Mouse (Mus musculus) megakaryocyte, adult 5-6 weeks (primary cell): ENCODE results near the gene Anapc7. TPM values are rescaled to one million over a fixed set of nuclear protein-coding genes. Genes with fewer than 3 reads are reported as not detected.
"Not testable (repeated sequence)": the region's sequence is repeated elsewhere in the genome, so short reads cannot be mapped to it uniquely, and the experiment has no call there.

Experiments used
- ATAC-seq: 2 replicates; pipeline ENCODE4 v1.8.0; 2016; ENCODE audit warnings: mild to moderate bottlenecking, inconsistent platforms; ENCODE audit not compliant: poor library complexity, severe bottlenecking
- total RNA-seq, 2 experiments: library from RNA; stranded (forward) in 1 of 2; stranded (reverse) in 1 of 2; fragments of 153-499, 151-499 nt in 1 of 2; fragments of 221-1000, 200-1000 nt in 1 of 2; gene quantifications; 2 replicates each; pipeline versions ENCODE4 v1.2.3 to v1.2.4; 2015 to 2017

The Anapc7 gene
- total RNA-seq, 2 experiments from 2014 or later, result 16.4 to 18.3 TPM

GRCm38 (mm10) chr5:122448869-122449268 lies 27.4 kb downstream of the Anapc7 start:
- ATAC-seq, result no peak

GRCm38 (mm10) chr5:122449946-122450345 lies 28.5 kb downstream of the Anapc7 start:
- no peak for ATAC-seq

- ATAC-seq, result no peak
These were observed 29.4 kb downstream of the Anapc7 start for GRCm38 (mm10) chr5:122450913-122451317.

GRCm38 (mm10) chr5:122451324-122451723 lies 29.8 kb downstream of the Anapc7 start:
- no peak for ATAC-seq

GRCm38 (mm10) chr5:122452194-122452593 lies 30.7 kb downstream of the Anapc7 start:
- ATAC-seq, result no peak

- no peak for ATAC-seq
These were observed 31.7 kb downstream of the Anapc7 start for GRCm38 (mm10) chr5:122453188-122453587.

- no peak for ATAC-seq
These were observed 32.9 kb downstream of the Anapc7 start for GRCm38 (mm10) chr5:122454442-122454841.

GRCm38 (mm10) chr5:122454883-122455282 lies 33.4 kb downstream of the Anapc7 start:
- ATAC-seq, result no peak

GRCm38 (mm10) chr5:122455584-122455983 lies 34.1 kb downstream of the Anapc7 start:
- ATAC-seq, result no peak

GRCm38 (mm10) chr5:122457054-122457453 lies 35.6 kb downstream of the Anapc7 start:
- ATAC-seq, result not testable (repeated sequence)

- no peak for ATAC-seq
These were observed 36.6 kb downstream of the Anapc7 start for GRCm38 (mm10) chr5:122458066-122458465.

- ATAC-seq, result no peak
These were observed 37.8 kb downstream of the Anapc7 start for GRCm38 (mm10) chr5:122459335-122459734.

GRCm38 (mm10) chr5:122460656-122461055 lies 39.2 kb downstream of the Anapc7 start:
- ATAC-seq, result no peak

GRCm38 (mm10) chr5:122461431-122461830 lies 39.9 kb downstream of the Anapc7 start:
- no peak for ATAC-seq

GRCm38 (mm10) chr5:122471658-122472057 lies 50.2 kb downstream of the Anapc7 start:
- no peak for ATAC-seq

GRCm38 (mm10) chr5:122474643-122475363 lies 53.3 kb downstream of the Anapc7 start:
- ATAC-seq, result no peak

GRCm38 (mm10) chr5:122476078-122476477 lies 54.6 kb downstream of the Anapc7 start:
- ATAC-seq, result no peak

- ATAC-seq, result no peak
These were observed 56.0 kb downstream of the Anapc7 start for GRCm38 (mm10) chr5:122477492-122477891.

GRCm38 (mm10) chr5:122479131-122479530 lies 57.6 kb downstream of the Anapc7 start:
- no peak for ATAC-seq

- no peak for ATAC-seq
These were observed 60.4 kb downstream of the Anapc7 start for GRCm38 (mm10) chr5:122481844-122482243.

GRCm38 (mm10) chr5:122482733-122483391 lies 61.4 kb downstream of the Anapc7 start:
- no peak for ATAC-seq

GRCm38 (mm10) chr5:122486243-122486642 lies 64.8 kb downstream of the Anapc7 start:
- ATAC-seq, result not testable (repeated sequence)
